Mouse (Mus musculus) myocyte (in vitro differentiated cells): ENCODE measurements around the gene Clec16a.

Experiments
- E2F4 ChIP-seq: IDR thresholded peaks from one replicate; pipeline ENCODE4 v1.6.1; 2011; ENCODE audit warnings: mild to moderate bottlenecking, control low read depth, moderate library complexity; ENCODE audit not compliant: insufficient read depth
- MAX ChIP-seq: IDR thresholded peaks from one replicate; pipeline ENCODE4 v1.6.1; 2011; ENCODE audit warnings: low read depth, mild to moderate bottlenecking, control low read depth
- POLR2A ChIP-seq: IDR thresholded peaks from one replicate; pipeline ENCODE4 v1.6.1; 2011; ENCODE audit warnings: low read depth, mild to moderate bottlenecking, control low read depth, moderate library complexity; ENCODE audit not compliant: insufficient read length
- REST ChIP-seq: IDR thresholded peaks from one replicate; pipeline ENCODE4 v1.6.1; 2011; ENCODE audit warnings: mild to moderate bottlenecking, control low read depth, moderate library complexity; ENCODE audit not compliant: insufficient read depth, insufficient read length
- USF1 ChIP-seq: IDR thresholded peaks from one replicate; pipeline ENCODE4 v1.6.1; 2011; ENCODE audit warnings: low read depth, mild to moderate bottlenecking, control low read depth, moderate library complexity

GRCm38 (mm10) chr16:10773543-10773942, 228.4 kb downstream of the Clec16a start:
- TF ChIP-seq POLR2A = no peak
- no peak for TF ChIP-seq REST
- TF ChIP-seq E2F4 = no peak
- no peak for TF ChIP-seq USF1
- TF ChIP-seq MAX = no peak
